Mouse (Mus musculus): ENCODE measurements around the gene Gm9376. TPM values are rescaled to one million over a fixed set of nuclear protein-coding genes. Genes with fewer than 3 reads are reported as not detected.

Gm9376 gene
- polyA plus RNA-seq, 1 experiment from 2014 or later: not detected

Small RNA genes lying within 50 kb of the gene (microRNA-seq; reads per million reads assigned to microRNA genes)
- not detected for gene Mir6241

Other genes starting within 250 kb of the Gm9376 start
- 1.9 and 2.3 TPM in 2 replicates for gene Dct, start 214.7 kb upstream of the Gm9376 start, polyA plus RNA-seq (2015; fragmentation: Nextera tagmentation; extraction: Ambion mirVana)
- 29.2 and 30.1 TPM in 2 replicates for gene Tgds, start 134.2 kb upstream of the Gm9376 start, polyA plus RNA-seq (2015; fragmentation: Nextera tagmentation; extraction: Ambion mirVana)
- 40.5 and 41.9 TPM in 2 replicates for gene Gpr180, start 129.8 kb upstream of the Gm9376 start, polyA plus RNA-seq (2015; fragmentation: Nextera tagmentation; extraction: Ambion mirVana)
- gene Sox21, start 29.9 kb upstream of the Gm9376 start, polyA plus RNA-seq (2015; fragmentation: Nextera tagmentation; extraction: Ambion mirVana): 0.05 and 0.06 TPM in 2 replicates